Mouse (Mus musculus) monocyte, adult 2 months (primary cell): Measurements from ENCODE around the gene Smco4.
"Not testable (repeated sequence)": the region's sequence is repeated elsewhere in the genome, so short reads cannot be mapped to it uniquely, and the experiment has no call there.

Experiments
- DNase-seq, 2 experiments: peaks; one replicate each; pipeline ENCODE4 v3.0.0; 2022; ENCODE audit warnings: low spot score in 2 of 2, low read depth in 1 of 2

Smco4 gene

DNA sequence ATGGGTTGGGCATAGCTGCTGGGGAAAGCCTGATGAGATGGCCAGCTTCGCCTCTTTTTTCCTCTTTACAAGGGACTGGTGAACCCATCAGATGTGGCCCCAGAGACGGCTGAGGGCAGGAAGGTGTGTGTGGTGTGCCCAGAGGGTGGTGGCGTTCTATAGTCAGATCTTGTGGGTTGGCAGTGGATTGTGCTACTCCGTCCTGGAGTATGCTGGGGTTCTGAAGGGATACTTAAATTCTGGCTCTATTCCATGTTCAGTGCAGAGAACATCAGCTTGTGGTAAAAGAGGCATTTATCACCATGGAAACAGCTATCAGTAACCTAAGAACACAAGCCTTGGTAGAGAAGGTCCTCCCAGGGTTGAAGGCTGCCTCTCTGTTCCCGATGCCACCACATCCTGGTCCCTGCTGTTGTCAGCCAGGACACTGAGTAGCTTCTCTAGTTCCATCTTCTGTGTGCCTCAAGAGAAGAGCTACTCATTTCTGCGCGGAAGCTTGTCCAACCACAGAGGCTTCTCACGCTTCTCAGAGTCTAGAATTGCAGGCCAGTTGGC lies 45.8 kb downstream of the Smco4 start:
- DNase-seq: no peak

DNA sequence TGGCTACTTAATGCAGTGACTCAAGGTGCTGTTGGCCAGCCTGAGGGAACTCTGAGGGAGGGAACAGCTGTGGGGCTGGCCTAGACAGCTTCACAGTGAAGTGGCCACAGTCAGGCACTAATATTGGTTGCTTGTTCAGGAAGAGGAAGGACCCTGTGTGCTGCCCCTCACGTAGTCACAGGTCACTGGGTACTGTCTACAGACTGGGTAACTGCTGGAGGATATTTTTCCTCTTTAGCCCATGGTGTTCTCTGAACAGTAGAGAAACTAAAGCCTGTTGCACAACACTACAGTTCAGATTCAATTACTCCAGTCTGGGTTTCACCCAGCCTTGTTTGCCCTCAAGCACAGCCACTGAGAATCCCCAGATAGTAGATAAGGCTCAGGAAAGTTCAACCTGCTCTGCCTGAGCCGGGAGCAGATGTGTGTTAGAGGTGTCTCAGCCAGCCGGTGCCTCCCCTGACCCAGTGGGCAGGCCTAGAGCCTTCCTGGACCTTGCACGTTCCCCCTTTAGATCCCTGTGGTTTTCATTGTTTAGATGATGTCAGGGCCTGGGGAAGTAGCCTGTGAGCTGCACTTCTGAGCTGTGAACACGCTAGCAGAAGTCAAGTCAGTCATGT lies 48.6 kb downstream of the Smco4 start:
- no peak for DNase-seq

DNA sequence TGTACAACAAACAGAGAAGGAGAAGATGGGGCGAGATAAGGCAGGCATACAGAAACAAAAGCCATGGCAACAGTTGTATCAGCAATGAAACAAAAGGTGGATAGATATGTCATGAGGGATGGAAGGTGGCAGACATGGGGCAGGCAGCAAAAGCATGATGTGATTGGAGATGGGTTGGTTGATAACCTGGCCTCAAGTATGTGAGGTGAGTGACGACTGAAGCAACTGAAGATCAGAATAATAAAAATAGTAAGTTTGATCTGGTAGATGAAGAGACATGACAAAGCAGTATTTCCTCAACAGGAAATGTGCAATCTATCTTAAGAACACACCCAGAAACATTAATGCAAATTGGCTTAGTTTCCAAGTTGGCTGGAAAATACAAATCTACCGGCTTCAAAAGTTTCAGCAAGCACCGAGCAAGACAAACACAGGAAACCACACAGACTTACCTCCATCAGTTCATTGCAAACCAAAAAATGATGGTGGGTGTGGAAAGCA lies 57.3 kb downstream of the Smco4 start:
- DNase-seq: no peak

DNA sequence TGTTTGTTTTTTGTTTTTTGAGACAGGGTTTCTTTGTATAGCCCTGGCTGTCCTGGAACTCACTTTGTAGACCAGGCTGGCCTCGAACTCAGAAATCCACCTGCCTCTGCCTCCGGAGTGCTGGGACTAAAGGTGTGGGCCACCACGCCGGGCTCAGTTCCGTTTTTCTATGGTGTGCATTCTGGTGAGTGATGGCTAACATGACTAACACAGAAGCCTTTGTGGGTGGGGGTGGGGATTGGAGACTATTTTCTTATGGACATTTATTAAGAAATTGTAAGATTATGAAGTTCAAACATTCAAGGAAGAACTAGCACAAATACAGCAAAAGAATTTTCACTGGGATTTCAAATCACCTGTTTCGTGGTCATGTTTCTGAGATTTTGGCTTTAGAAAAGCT lies 57.8 kb downstream of the Smco4 start:
- DNase-seq: not testable (repeated sequence)

DNA sequence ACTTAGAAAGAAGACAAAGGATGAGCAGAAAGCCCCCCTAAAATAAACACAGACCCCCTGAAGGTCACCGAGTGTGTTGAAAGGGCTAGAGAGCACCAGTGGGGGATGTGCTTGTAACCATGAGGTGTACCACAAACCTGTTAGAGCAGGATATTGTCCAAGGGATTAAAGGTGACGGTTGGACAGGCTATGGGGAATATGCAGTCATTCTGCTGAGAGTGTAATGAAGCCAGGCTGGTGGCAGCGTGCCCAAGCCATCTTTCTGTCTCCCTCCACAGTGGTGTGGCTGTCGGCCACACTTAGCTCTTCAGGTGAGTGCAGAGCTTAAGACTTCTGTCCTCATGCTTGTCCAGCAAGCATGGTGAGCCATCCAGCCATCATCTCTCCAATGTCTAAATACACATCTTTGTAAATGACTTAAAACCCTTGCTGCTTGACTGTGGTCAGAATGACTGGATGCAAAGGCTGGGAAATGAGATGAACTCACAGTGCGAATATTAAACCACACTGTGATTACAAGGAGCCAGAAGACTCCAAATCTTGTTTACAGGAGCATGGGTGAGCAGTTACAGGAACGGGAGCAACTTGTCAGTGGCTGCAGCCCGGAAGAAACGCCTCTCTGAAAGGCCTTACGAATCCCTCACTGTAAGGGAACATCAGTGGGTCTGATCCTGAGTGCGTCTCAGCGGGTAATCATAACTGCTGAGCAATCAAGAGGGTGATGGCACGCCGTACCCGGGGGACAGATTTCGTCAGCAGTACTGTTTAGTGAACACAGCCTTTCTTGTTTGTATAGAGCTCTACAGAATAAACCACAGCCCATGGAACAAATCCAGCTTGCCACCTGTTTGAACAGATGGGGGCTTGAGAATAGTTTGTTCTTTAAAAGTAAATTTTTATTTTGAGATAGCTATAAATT lies 59.0 kb downstream of the Smco4 start:
- no peak for DNase-seq

DNA sequence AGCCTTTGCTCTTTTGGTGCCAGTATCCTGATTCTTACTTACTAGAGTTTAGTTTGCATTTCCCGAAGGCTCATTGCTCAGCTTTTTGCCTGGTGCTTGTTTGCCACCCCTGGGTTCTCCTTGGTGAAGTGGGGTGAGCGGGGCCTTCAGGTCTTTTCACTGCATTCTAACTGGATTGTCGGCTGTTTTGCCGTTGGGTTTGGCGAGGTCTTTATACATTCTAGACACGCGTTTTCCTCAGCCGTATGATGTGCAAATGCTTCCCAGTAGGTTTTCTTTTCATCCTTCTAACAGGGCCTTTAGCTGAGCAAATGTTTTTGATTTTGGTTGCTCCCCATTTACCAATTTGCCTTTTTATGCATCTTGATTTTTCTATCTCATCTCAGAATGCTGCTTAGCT lies 60.1 kb downstream of the Smco4 start:
- no peak for DNase-seq

DNA sequence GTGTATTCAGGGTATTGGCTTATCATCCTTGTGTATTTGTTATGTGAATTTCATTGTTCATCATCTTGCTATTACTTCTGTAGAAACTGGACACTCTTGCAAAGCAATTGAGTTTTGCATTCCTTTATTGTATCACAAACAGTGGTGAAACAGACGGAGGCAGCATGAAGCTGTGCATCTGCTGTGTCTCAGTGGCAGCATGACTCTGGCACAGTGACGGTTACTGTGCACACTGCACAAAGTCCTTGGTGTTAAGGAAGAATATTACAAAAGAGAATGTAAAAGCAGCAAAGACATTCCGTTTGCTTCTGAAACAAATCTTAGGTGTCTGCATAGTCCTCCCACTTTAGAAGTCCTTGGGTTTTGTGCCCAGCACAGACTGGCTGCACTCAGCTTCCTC lies 67.2 kb downstream of the Smco4 start:
- no peak for DNase-seq

DNA sequence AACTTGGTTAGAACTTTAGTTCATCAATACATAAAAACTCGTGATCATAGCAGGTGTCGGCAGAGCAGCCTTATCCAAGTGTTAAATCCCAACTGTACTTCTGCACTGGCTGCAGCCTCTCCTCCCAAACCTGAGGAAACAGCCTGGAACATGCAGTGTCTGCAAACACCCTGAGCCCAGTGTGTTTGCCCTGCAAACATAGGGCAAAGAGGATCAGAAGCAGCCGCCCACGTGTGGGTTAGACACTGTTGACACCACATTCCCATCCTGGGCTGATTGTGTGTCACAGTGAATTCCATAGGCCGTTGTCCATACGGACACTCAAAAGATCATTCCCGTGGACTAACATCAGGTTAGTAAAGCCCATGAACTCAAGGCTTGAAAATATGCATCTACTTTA lies 69.1 kb downstream of the Smco4 start:
- DNase-seq: no peak

DNA sequence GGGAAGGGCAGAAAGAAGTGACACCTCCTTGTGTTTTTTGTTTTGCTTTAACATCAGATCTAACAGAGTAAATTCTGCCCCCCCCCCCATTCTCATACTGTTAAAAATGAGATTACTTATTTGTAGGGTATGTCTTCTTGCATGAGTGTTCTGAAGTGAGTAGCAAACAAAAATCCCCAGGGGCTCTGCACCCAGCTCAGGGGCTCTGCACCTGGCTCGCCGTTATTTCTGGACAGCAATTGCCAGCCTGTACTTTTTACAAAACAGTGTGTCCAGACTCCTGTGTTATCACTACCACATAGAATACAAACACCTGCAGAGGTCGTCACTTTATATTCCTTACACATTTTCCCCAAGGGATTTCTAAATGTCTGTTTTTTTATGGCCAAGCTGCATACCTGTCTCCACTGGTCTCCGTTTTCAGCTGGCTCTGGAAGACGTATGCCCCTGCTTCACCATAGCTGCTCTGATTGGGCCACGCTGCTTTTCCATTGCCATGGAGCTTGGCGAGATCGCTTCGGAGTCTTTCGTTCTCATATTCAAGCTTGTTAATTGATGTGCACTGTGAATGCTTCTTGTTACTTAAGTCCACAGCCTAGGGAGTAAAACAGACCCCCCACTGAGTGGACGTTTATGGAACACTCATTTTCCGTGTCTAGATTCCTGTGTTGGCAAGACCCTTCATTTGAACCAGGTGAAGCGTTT lies 81.7 kb downstream of the Smco4 start:
- no peak for DNase-seq

DNA sequence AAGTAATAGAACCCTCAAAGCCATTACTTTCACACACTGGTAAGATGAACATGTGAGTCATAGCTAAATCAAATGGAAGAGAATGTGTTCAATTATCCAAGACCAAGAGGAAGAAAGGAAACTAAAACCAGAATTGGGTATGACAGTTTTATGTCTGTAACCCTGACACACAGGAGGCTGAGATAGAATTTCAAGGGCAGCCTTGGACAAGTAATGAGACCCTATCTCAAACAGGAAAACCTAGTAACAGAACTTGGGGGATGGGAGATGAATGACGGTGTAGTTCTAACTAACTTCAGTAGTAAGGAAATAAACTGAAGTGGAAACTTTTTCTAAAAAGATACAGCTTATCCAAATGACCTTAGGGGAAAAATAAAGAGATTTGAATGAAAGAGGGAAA lies 85.2 kb downstream of the Smco4 start:
- no peak for DNase-seq

DNA sequence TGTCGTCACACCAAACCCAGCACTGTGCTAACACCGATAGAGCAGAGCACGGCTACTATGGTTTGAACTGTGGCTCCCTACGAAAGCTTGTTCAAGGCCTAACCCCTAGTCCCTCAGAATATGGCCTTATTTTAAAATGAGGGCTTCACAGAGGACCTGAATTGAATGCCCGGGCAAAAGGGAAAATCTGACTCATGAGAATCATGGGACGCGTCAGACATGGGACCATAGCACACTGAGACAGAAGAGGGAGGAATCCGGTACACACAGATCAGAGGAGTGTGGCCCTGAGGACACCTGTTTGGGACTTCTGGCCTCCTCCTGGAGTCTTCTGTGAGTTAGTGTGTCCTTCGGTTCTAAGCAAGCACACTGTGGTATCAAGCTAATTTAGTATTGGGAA lies 85.7 kb downstream of the Smco4 start:
- DNase-seq: no peak

DNA sequence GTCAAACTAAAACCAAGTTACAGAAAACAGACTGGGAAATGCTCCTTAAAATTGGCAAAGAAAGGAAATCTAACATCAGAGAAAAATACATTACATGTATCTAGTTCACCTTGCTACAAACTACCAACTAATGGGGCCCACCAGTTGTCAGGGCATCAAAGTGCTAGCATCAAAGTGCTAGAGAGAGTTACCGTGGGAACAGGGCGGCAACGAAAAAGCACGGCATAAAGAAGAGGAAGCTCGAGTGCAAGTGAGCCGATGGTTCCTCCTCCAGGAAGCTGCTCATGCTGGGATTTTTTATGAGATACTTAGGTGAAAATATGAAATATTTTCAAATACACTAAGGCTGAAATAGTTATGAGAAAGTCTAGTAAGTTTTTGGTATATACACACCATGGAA lies 86.9 kb downstream of the Smco4 start:
- no peak for DNase-seq

DNA sequence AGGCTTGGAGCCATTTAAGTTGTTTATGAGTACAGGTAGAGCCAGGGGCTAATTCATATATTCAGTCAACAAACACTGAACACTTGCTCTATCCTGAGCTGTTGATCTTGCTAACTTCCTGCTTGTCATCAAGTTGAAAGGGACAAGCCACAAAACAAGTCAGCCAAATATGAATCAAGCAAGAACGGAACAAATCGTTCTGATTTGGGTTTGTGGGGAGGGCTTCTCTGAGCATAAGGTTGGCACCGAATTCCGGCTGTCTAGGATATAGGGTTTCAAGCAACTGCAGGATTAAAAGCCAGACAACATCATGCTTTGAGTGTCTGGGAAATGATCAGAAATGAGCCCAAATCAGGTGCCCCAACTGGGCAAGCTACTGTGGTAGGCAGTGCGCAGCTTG lies 88.8 kb downstream of the Smco4 start:
- no peak for DNase-seq

DNA sequence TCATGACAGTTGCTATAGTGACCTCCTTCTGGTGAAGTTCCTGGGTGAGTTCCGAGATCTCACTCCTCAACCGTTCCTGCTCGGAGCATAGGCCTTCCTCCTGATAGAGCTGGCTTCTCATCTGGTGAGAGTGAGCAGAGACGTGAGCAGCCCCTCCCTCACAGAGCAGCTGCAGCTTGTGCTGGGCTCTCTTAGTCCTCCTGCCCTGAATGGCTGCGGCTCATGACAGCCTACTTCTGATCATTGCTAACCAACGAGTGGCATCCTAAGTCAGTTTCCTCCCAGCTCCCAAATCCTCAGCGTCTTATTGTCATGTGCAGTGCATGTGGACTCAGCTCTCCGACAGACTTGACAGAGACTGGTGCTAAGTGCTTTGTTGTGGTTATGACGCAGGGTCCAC lies 91.0 kb downstream of the Smco4 start:
- no peak for DNase-seq

DNA sequence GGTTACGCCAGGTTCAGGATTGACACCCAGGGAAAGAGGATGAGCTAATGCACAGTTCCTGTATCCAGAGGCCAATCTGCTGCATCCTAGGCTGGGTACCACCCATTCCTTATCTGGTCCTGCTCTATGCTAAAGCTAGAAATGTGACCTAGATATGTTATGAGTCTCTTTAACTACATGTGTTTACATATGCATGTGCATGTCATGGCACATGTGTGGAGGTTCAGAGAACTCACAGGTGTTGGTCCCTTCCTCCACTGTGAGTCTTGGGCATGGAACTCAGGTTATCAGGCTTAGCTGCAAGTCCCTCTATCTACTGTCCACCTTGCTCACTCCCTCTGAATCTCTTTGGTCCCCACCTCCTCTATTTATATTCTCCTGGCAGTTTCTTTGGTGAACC lies 92.7 kb downstream of the Smco4 start:
- no peak for DNase-seq

DNA sequence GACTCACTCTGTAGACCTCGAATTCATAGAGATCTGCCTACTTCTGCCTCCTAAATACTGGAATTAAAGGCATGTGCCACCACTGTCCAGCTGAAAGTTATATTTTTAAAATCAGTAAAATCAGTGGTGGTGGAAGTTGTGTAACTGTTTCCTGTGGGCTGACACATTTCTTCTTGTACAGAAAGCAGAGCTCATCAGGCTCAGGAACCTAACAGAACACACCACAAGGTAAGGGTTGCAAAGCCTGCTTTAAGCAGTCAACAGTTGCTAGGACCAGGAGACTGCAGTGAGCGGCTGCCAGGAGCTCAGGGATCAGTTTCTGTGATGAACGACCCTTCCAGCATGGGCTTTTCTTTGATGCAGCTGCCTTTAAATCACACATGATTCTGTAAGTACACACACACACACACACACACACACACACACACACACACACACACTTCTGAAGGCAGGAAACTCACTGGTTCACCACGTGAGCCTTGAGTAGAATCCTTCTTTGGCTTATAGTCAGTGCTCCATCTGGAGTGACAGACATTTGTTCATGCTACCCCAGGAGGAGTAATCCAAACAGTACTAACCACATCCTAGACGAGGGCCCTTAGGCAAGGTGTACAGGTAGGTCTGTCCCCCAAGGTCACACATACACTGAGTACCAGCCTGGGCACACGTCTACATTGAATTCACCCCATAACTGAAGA lies 94.1 kb downstream of the Smco4 start:
- no peak for DNase-seq

DNA sequence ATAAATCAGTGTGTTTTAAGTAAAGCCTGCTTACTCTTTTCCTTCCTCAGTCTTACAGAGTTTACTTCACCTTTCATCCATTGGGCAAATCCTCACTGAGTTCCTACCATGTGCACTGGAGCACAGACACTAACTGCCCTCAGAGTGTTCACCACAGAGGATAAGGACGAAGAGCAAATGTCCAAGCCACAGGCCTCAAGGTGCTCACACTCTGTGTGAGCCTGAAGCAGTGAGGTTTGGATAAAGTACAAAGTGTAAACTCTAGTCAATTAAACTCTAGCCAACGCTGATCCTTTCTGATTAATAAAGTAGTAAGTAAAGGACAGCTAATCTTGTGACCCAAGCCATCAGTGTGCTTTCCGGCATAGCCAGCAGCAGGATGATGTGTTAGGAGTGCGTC lies 100.9 kb downstream of the Smco4 start:
- DNase-seq: no peak
